Mouse (Mus musculus) brain, embryonic 14.5 days (tissue): ENCODE data around the gene Nudt7.

Experiments used
- CTCF ChIP-seq: fragments of 200-500 bp; IDR thresholded peaks from 2 replicates; pipeline ENCODE4 v1.5.1; 2012; ENCODE audit warnings: inconsistent platforms, mild to moderate bottlenecking, moderate library complexity, borderline replicate concordance; ENCODE audit not compliant: insufficient read depth, insufficient read length; ENCODE audit errors: extremely low read depth
- POLR2A ChIP-seq: fragments of 200-500 bp; IDR thresholded peaks from 2 replicates; pipeline ENCODE4 v1.6.1; 2012; ENCODE audit warnings: mild to moderate bottlenecking, inconsistent platforms, borderline replicate concordance; ENCODE audit not compliant: poor library complexity, insufficient read depth, insufficient read length, severe bottlenecking; ENCODE audit errors: extremely low read depth

DNA sequence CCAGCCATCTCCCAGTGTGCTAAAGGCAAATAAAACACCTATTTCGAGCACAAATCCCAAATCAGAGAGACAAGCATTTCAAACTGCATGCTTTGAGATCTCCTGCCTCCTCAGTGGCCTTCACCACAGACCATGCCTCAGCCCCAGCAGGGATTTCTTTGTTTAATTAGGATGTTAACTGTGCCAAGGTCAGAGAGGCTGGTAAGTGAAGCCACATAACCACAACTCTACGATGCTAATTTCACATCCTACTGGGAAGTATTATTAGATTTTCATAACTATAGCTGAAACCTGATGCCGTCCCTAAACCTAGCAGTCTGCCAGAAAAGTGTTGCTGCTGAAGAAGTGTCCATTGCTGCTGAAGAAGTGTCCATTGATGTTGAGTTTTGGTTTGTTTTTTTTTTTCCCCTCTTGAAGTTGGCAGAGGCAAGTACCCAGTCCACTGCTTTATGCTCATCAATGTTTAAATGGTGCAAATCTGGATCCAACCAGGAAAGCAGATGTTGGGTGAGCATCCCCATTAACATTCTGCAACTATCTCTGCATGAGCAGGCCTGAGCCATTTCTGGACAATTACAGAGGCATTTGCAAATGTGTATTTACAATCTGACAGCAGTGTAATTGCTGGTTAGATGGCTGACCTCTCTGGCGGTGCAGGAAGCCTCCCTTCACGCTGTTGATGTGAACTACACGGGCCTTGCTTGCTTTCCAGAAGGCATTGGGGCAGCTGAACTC lies 20.1 kb downstream of the Nudt7 start:
- TF ChIP-seq CTCF (no peak), POLR2A (no peak)
